Mouse (Mus musculus) retina, postnatal 1 day (tissue): ENCODE results near the gene Tax1bp1.

Experiments
- DNase-seq: peaks from one replicate; pipeline ENCODE4 v3.0.0-alpha.2; 2012

Tax1bp1 gene

GRCm38 (mm10) chr6:52802181-52802580 lies 88.7 kb downstream of the Tax1bp1 start:
- DNase-seq = no peak

DNA sequence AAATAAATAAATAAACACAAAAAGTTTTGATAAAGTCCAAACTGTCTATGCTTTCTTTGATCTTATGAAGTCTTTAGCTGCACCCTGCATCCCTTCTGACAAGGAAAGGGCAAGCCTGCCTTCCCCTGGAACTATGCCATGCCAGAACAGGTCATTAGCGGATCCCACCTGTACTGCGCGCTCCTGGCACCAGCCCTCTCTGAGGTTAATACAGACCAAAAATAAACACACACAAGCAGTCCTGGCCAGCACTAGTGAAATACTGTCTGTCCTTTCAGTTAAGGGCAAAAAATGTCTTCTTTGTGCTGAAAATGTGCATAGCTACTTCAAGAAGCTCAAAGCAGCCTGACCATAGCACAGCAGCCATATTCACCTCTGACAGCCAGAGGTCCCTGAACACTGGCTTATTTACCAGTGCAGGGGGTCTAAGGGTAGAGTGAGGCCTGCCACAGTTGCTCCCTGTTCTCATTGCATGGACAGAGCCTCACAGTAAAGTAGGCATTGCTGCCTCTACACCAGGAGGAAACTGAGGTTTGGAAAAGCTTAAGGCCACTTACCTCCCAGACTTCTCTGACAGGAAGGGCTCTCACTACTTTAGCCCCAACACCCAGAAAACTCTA lies 91.8 kb downstream of the Tax1bp1 start:
- DNase-seq = no peak
